Mouse (Mus musculus): ENCODE measurements at regions not wholly inside any gene's neighbourhood (a gene's known extent, or its start where the extent isn't known, plus 50 kb on each side); places are given as distances from the start of the nearest gene placed in this dataset.
"Not testable (repeated sequence)": the region's sequence is repeated elsewhere in the genome, so short reads cannot be mapped to it uniquely, and the experiment has no call there.

DNA sequence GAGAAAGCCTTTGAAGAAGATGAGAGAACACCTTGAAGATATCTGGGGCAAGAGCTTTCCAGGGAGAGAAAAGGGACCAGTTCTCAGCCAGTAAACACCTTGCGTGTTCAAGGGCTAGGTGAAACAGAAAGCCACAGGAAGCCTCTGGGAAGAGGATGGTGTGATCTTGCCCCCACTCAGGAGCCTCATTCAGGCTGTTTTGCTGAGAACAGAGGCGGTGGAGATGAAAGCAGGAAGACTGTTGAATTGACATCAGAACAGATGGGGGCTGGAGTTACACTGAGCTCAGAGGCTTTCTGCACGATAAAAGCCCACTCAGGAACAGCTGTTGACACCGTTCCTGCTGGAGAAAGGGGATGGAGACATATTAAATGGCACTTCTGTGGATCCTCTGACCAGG, 262.5 kb downstream of the Dad1 start:
- no peak overlapping the region for H3K27ac ChIP-seq (ENCODE audit: insufficient read depth, low read length)
- no peaks in the 10 kb centered on the region for H3K4me1 ChIP-seq (ENCODE audit: control insufficient read depth, insufficient read depth, low read length)
- TF ChIP-seq POLR2A (IDR thresholded peaks at IDR 0.05; ENCODE audit: low read depth, low read length) (no peak), CTCF (IDR thresholded peaks at IDR 0.05; ENCODE audit: borderline replicate concordance, insufficient read depth, low read length) (no peak)
- no peak overlapping the region for H3K4me3 ChIP-seq (ENCODE audit: insufficient read depth, low read length)

DNA sequence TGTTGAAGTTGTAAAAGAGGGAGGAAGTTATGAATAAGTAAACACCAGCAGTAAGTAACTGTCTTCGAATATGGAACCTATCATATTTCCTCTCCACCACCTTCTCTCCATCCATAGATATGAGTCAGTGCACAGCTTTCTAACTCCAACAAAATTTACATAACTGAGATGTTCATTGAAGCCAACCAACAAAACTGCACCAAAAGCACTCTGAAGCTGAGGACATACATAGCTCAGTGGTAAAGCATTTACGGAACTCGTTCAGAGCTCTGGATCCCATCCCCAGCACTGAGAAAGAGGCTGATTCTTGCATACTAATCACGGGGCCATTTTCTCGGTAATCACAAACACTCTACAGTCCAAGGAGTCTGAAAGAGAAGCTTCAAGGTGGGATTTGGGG, 273.1 kb downstream of the Dad1 start:
- 0 out of 2 replicates have a peak, but pooled peaks cover 3% of the 10 kb centered on the region for H3K4me1 ChIP-seq (ENCODE audit: control insufficient read depth, insufficient read depth, low read length)
- no peak overlapping the region for H3K4me3 ChIP-seq (ENCODE audit: insufficient read depth, low read length)
- TF ChIP-seq CTCF (IDR thresholded peaks at IDR 0.05; ENCODE audit: borderline replicate concordance, insufficient read depth, low read length) = no peak
- TF ChIP-seq POLR2A (IDR thresholded peaks at IDR 0.05; ENCODE audit: low read depth, low read length) = no peak
- H3K27ac ChIP-seq (ENCODE audit: insufficient read depth, low read length) = peak overlapping the region; percentile 57; the same call in 1 of the 2 replicates

- not testable (repeated sequence) for H3K27ac ChIP-seq (ENCODE audit: insufficient read depth, low read length); H3K4me1 ChIP-seq (ENCODE audit: control insufficient read depth, insufficient read depth, low read length); H3K4me3 ChIP-seq (ENCODE audit: insufficient read depth, low read length)
Measured at GRCm38 (mm10) chr14:53961426-53961825, 292.5 kb downstream of the Dad1 start.

DNA sequence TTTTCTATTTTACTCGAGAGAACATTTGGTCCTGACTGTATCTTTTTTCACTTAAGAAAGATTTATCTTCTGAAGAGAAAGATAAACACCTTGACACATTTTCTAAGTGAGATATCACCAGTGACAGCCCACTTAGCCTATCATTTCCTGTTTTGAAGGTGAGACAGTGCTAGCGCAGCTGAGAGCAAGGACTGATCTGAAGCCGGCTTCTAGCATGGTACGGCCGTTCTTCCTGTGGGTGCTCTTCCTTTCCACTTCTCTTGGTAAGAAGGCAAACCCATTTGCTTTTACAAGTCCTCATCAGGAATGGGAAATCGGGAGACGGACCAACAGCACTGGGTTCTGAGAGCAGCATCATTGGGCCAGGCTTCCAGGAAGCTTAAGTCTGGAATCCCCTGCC, 293.1 kb downstream of the Dad1 start:
- Histone ChIP-seq H3K4me1 (ENCODE audit: control insufficient read depth, insufficient read depth, low read length) (no peaks in the 10 kb centered on the region), H3K27ac (ENCODE audit: insufficient read depth, low read length) (no peak overlapping the region), H3K4me3 (ENCODE audit: insufficient read depth, low read length) (no peak overlapping the region)
- no peak for TF ChIP-seq POLR2A (IDR thresholded peaks at IDR 0.05; ENCODE audit: low read depth, low read length)
- TF ChIP-seq CTCF (IDR thresholded peaks at IDR 0.05; ENCODE audit: borderline replicate concordance, insufficient read depth, low read length) = no peak

DNA sequence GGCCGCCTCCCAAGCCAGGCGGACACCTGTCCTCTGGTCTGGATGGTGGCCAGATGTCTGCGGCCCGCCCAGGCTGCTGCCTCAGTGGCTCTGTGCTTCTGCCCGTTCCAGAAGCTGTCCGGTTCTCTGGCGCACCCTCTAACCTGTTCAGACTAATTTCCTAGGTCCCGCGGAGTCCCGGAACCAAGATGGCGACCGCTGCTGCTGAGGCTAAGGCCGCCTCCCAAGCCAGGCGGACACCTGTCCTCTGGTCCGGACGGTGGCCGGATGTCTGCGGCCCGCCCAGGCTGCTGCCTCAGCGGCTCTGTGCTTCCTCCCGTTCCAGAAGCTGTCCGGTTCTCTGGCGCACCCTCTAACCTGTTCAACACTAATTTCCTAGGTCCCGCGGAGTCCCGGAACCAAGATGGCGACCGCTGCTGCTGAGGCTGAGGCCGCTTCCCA, 318.1 kb downstream of the Dad1 start:
- H3K4me1 ChIP-seq (ENCODE audit: control insufficient read depth, insufficient read depth, low read length); H3K27ac ChIP-seq (ENCODE audit: insufficient read depth, low read length); H3K4me3 ChIP-seq (ENCODE audit: insufficient read depth, low read length): not testable (repeated sequence)

GRCm38 (mm10) chr14:53935336-53935735, 318.6 kb downstream of the Dad1 start:
- H3K4me3 ChIP-seq (ENCODE audit: insufficient read depth, low read length); H3K4me1 ChIP-seq (ENCODE audit: control insufficient read depth, insufficient read depth, low read length); H3K27ac ChIP-seq (ENCODE audit: insufficient read depth, low read length): not testable (repeated sequence)

DNA sequence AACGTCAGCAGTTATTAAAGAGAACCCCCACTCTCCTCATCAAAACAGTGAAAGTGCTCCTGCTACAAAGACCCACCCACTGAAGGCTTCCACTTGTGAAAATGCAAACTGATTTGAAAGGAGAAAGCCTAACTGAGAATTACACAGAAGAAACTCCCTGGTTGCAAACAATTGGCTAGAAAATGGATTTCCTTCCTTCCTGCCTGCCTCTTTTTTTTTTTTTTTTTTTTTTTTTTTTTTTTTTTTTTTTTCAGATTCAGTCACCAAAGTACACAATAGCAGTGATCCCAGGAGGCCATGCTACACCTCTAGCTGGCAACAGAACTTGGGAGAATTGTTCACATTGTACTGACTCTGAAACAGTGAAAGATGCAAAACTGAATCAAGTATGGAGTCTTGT, 343.0 kb downstream of the Dad1 start:
- H3K4me1 ChIP-seq (ENCODE audit: control insufficient read depth, insufficient read depth, low read length) = no peaks in the 10 kb centered on the region
- H3K27ac ChIP-seq (ENCODE audit: insufficient read depth, low read length) = no peak overlapping the region
- TF ChIP-seq CTCF (IDR thresholded peaks at IDR 0.05; ENCODE audit: borderline replicate concordance, insufficient read depth, low read length) (no peak), POLR2A (IDR thresholded peaks at IDR 0.05; ENCODE audit: low read depth, low read length) (no peak)
- no peak overlapping the region for H3K4me3 ChIP-seq (ENCODE audit: insufficient read depth, low read length)

DNA sequence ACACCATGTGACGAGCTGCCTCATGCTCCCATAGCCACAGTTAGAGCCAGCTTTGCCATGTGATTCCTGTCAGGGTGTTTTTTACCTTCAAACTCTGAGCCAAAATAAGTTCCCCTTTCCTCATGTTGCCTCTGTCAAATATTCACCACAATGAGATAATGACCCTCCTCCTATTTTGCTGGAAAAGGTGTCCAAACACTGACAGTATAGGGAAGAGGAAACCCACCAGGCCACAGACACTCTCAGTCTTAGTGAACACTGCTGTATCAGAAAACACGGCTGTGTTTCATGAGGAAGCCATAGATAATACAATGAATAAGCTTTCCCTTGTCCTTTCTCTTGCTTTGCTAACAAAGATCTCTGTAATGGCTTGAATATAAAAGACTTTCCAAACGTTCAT, 349.3 kb downstream of the Dad1 start:
- no peak overlapping the region for H3K27ac ChIP-seq (ENCODE audit: insufficient read depth, low read length)
- TF ChIP-seq POLR2A (IDR thresholded peaks at IDR 0.05; ENCODE audit: low read depth, low read length) (no peak), CTCF (IDR thresholded peaks at IDR 0.05; ENCODE audit: borderline replicate concordance, insufficient read depth, low read length) (no peak)
- H3K4me1 ChIP-seq (ENCODE audit: control insufficient read depth, insufficient read depth, low read length) = no peaks in the 10 kb centered on the region
- H3K4me3 ChIP-seq (ENCODE audit: insufficient read depth, low read length) = no peak overlapping the region

- Histone ChIP-seq H3K27ac (ENCODE audit: insufficient read depth, low read length) (no peak overlapping the region), H3K4me1 (ENCODE audit: control insufficient read depth, insufficient read depth, low read length) (no peaks in the 10 kb centered on the region), H3K4me3 (ENCODE audit: insufficient read depth, low read length) (no peak overlapping the region)
- TF ChIP-seq CTCF (IDR thresholded peaks at IDR 0.05; ENCODE audit: borderline replicate concordance, insufficient read depth, low read length) = no peak
- TF ChIP-seq POLR2A (IDR thresholded peaks at IDR 0.05; ENCODE audit: low read depth, low read length) = no peak
Measured at GRCm38 (mm10) chr14:53901103-53901502, 352.8 kb downstream of the Dad1 start.

GRCm38 (mm10) chr14:53881304-53881703, 372.6 kb downstream of the Dad1 start:
- H3K4me3 ChIP-seq (ENCODE audit: insufficient read depth, low read length) = no peak overlapping the region
- H3K27ac ChIP-seq (ENCODE audit: insufficient read depth, low read length) = no peak overlapping the region
- no peak for TF ChIP-seq POLR2A (IDR thresholded peaks at IDR 0.05; ENCODE audit: low read depth, low read length)
- no peak for TF ChIP-seq CTCF (IDR thresholded peaks at IDR 0.05; ENCODE audit: borderline replicate concordance, insufficient read depth, low read length)
- no peaks in the 10 kb centered on the region for H3K4me1 ChIP-seq (ENCODE audit: control insufficient read depth, insufficient read depth, low read length)

GRCm38 (mm10) chr14:53876581-53876980, 377.3 kb downstream of the Dad1 start:
- Histone ChIP-seq H3K27ac (ENCODE audit: insufficient read depth, low read length) (no peak overlapping the region), H3K4me3 (ENCODE audit: insufficient read depth, low read length) (no peak overlapping the region)
- TF ChIP-seq CTCF (IDR thresholded peaks at IDR 0.05; ENCODE audit: borderline replicate concordance, insufficient read depth, low read length) (no peak), POLR2A (IDR thresholded peaks at IDR 0.05; ENCODE audit: low read depth, low read length) (no peak)

More at GRCm38 (mm10) chr14:53876581-53876980, 377.3 kb downstream of the Dad1 start:
- H3K4me1 ChIP-seq (ENCODE audit: control insufficient read depth, insufficient read depth, low read length) = no peaks in the 10 kb centered on the region
